Mouse (Mus musculus) kidney, adult 9 months (tissue): ENCODE data around the gene Gm20683.

Source experiments
- DNase-seq: peaks from one replicate; pipeline ENCODE4 v3.0.0; 2022

Gm20683 gene

GRCm38 (mm10) chr17:25841117-25841880 lies at the start of gene Gm20683:
Gene Gm20683, minus strand, starts transcription at chr17:25841763.
- DNase-seq = no peak

GRCm38 (mm10) chr17:25888837-25889236 lies 47.3 kb upstream of the Gm20683 start:
- DNase-seq = no peak

GRCm38 (mm10) chr17:25887467-25887866 lies 45.9 kb upstream of the Gm20683 start:
- DNase-seq = no peak

DNA sequence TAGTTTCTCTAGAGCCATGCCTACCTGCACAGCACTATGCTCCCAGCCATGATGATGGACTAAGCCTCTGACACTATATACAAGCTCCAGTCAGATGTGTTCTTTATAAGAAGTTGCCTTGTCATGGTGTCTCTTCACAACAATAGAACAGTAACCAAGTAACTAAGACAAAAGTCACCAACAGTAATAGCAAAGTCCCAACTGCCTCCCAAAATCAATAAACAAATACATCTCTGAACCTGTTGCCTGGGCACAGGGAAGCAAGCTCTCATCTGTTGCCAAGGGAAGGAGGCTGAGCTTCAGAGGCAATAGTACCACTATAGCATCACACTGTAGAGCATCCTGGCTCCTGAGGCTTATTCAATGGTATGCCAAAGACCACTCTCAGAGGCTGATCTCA lies 45.2 kb upstream of the Gm20683 start:
- no peak for DNase-seq

- DNase-seq = peak; percentile 43
These were observed 44.1 kb upstream of the Gm20683 start for GRCm38 (mm10) chr17:25885636-25886035.

GRCm38 (mm10) chr17:25883824-25884223 lies 42.3 kb upstream of the Gm20683 start:
- no peak for DNase-seq

DNA sequence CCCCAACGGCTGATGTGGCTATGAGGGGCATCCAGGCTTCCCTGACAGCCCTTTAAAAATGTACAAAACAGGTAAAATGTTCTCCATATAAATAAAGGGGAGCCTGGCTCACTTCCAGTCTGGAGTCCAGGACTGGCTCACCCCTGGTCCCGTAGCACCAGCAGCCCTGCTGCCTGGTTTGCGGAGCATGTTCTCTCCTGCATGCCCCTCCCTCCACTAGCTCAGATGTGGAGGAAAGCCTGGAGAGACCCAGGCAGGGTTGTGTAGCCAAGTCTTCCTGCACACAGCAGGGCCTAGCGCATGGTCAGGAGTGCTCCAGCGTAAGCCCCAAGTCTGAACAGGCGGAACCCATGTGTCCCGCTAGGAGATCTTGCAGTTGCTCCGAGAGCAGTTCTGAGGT lies 41.7 kb upstream of the Gm20683 start:
- DNase-seq = no peak

DNA sequence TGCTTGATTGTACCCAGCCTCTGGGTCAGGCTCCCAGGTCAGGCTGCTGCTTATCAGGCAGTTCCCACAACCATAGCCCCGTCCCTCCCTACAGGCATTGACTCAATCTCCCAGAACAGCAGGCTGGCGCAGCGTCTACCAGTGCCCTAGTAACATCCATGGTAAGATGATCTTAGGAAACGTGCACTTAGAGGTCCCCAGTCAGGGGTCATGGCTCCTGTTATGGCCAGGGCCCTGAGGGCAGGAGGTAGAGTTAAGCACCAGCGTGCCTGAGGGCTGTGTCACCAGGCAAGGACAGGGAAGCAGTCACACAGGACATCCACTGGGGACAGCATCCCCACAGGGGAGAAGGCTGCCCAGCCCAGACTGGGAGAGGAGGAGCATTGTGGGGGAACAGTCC lies 40.7 kb upstream of the Gm20683 start:
- DNase-seq = peak; percentile 18

DNA sequence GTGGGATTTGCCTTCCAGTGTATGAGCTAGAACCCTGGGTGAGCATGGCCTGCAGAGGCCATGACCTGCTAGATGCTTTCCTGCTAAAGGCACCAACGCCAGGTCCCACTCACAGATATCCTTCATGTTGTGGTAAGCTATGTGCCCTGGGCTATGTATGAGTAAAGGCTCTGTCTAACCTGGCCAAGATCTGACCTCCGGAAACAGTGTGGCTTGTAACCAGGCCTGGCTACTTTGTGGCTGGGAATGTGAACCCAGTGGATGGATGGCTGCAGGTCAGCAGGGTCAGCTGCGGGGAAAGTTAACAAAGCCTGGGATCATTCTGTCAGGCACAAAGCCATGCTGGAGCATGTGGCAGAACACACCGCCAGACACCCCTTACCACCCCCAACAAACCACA lies 40.1 kb upstream of the Gm20683 start:
- DNase-seq = peak; percentile 27

DNA sequence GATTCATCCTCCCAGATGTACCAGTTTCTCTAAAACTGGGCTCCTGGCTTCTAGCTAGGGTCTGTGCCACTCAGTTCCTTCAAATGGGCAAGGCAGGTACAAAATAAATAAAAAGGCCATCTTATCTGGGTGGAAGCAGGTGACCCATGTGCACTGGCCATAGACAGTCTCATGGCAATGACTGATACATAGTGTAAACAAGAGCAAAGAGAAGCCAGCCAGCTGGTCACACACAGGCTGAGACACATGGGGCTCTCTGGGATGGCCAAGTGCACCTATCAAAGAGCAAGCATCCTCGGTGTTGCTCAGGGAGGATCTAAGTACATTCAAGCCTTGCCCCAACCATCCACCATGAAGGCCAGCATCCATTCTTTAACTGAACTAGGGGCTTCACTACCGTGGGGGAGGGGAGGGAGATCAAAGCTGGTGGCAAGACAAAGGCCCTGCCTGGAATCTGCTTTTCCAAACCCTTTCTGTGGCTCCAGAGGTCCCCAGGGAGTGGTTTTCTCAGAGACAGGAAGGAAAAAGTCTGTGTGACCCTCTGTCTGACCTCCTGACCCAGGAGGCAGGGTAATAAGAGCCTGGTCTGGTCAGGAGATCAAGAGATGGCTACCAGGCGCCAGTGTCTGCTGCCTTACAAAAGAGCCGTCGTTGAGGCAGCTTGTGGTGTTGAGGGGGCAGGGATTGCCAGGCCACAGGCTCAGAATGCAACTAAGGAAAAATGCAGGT lies 39.5 kb upstream of the Gm20683 start:
- peak; percentile 53 for DNase-seq

- peak; percentile 31 for DNase-seq
These were observed 38.8 kb upstream of the Gm20683 start, which contains the start of gene Wfikkn1 for GRCm38 (mm10) chr17:25880196-25880910. Gene Wfikkn1, minus strand, starts transcription at chr17:25880858.

- DNase-seq = peak; percentile 24
These were observed 38.2 kb upstream of the Gm20683 start for GRCm38 (mm10) chr17:25879750-25880149.

DNA sequence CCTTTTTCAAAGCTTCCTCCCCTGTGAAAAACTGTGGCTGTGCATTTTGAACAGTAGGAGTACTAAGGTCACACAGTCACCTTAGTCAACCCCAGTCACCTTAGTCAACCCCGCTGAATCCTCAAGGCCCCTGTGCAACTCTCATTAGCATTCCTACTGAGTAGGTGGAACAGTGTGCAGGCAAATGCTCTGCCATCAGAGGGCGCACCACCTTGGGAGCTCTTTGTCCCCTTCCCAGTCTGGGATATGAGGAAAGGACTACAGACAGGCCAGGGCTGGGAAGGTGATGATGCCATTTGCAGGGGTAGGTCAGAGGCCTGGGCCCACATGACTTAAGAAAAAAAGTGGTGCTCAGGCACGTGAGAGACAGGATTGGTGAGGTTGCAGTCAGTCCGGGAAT lies 37.7 kb upstream of the Gm20683 start:
- DNase-seq = peak; percentile 91

- DNase-seq = peak; percentile 20
These were observed 37.1 kb upstream of the Gm20683 start for GRCm38 (mm10) chr17:25878611-25879180.

- peak; percentile 28 for DNase-seq
These were observed 36.4 kb upstream of the Gm20683 start for GRCm38 (mm10) chr17:25877741-25878610.

GRCm38 (mm10) chr17:25877025-25877424 lies 35.5 kb upstream of the Gm20683 start:
- DNase-seq = peak; percentile 17

DNA sequence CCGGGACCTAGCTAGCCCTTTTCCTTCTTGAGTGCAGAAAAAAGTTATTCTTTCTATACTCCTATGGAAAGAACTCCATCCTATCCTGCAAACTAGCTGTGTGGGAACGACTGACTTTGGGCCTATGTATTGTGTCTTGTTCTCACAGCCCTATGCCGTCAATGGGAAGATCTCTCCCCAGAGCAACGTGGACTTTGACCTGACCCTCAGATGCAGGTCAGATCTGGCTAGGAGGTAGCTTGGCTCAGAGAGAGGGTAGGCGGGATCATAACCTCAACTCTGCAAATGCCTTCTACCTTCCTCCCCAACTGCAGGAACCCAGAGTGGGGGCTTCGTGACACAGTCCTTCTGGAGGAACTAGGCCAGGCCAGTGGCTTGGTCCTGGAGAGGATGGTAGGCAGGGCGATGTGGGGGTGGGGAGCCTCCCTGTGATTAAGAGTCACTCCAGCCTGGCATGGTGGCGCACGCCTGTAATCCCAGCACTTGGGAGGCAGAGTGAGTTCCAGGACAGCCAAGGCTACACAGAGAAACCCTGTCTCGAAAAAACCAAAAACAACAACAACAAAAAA lies 34.9 kb upstream of the Gm20683 start:
- peak; percentile 90 for DNase-seq

- peak; percentile 92 for DNase-seq
These were observed 33.9 kb upstream of the Gm20683 start for GRCm38 (mm10) chr17:25875171-25876136.

DNA sequence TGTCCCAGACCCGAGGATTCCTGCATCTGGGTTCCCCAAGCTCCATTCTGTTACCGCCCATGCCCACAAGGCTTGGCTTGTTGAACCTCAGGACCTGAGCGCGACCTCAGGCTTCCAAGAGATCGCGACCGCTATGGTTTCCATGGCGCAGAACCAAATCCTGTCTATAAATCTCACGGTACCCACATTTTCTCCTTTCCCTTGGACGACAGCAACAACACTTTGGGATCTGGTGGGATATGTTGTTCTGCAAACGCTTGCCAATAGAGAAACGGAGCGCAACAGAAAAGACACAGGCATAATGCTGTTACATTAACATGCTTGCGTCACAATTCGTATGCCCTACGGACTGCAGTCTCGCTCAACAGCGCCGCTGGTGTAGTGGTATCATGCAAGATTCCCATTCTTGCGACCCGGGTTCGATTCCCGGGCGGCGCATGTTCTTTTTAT lies 33.2 kb upstream of the Gm20683 start, which contains the start of gene Mettl26:
Mettl26 (plus strand) TSS at position 354 of the 450 bp plus-strand sequence.
- DNase-seq = peak; percentile 94

DNA sequence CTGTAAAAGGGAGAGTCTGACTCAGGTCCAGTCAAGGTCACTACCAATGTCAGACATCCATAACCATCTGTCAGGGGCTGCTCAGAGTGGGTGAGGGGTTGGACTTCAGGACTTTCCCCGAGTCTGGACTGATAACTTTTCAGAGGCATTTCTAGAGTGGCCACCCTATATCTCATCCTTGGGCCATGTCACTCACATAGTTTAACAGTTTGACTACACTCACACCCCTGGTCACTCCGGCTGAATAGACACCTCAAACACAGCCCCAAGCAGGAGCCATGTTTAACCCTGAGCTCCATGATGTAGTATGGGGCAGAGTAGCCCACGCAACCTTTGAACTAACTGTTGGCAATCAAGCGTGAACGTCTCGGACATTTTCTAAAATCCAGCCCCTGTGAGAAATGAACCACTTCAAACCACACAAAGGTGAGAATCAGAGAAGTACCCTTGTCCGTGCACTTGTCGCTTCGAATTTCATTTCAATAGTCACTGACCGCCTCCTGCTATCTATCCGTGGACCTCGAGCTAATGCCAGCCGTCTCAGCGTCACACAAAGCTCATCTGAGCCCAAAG lies 32.7 kb upstream of the Gm20683 start:
- peak; percentile 81 for DNase-seq
